Mouse (Mus musculus) liver, embryonic 14.5 days (tissue): ENCODE results near the gene Ddx18. TPM values are rescaled to one million over a fixed set of nuclear protein-coding genes. Genes with fewer than 3 reads are reported as not detected.

Experiments
- ATAC-seq: fragments of 200-750 bp; cut with Nextera tagmentation; 2 replicates; pipeline ENCODE4 v1.8.0; 2017; ENCODE audit warnings: moderate number of reproducible peaks, mild to moderate bottlenecking, moderate library complexity; ENCODE audit not compliant: insufficient read depth
- DNase-seq, 3 experiments: peaks; one replicate each; pipeline ENCODE4 v3.0.0-alpha.2; 2012 to 2013; ENCODE audit warnings: low read depth in 3 of 3, low spot score in 3 of 3
- H3K27ac ChIP-seq: fragments of 300-500 bp; sonication (generic); 2 replicates; pipeline ENCODE4 v1.5.1; 2014; ENCODE audit warnings: moderate library complexity, mild to moderate bottlenecking, control low read depth, inconsistent platforms
- H3K27me3 ChIP-seq: fragments of 300-500 bp; sonication (generic); 2 replicates; pipeline ENCODE4 v1.6.1; 2014; ENCODE audit warnings: mild to moderate bottlenecking, low read length, moderate library complexity; ENCODE audit not compliant: control insufficient read depth, insufficient read depth
- H3K36me3 ChIP-seq: fragments of 300-500 bp; sonication (generic); replicated peaks from 2 replicates; pipeline ENCODE4 v1.6.1; 2014; ENCODE audit warnings: low read depth; ENCODE audit not compliant: control insufficient read depth, insufficient read depth
- H3K4me1 ChIP-seq, 2 experiments: fragments of 200-500 bp in 1 of 2; fragments of 300-500 bp in 1 of 2; sonication (generic) in 1 of 2; replicated peaks; 2 replicates each; pipeline ENCODE4 v1.6.1; 2012 to 2014; ENCODE audit warnings: antibody characterized with exemption in 1 of 2, inconsistent platforms in 1 of 2, low read length in 1 of 2; ENCODE audit not compliant: control insufficient read depth in 2 of 2, insufficient read depth in 2 of 2
- H3K4me2 ChIP-seq: fragments of 300-500 bp; sonication (generic); 2 replicates; pipeline ENCODE4 v1.6.1; 2014; ENCODE audit warnings: low read depth, mild to moderate bottlenecking, control low read depth, moderate library complexity
- H3K4me3 ChIP-seq, 2 experiments: fragments of 200-500 bp in 1 of 2; fragments of 300-500 bp in 1 of 2; sonication (generic) in 1 of 2; 2 replicates each; pipeline ENCODE4 v1.5.1; 2012 to 2014; ENCODE audit warnings: low read depth in 2 of 2, low read length in 2 of 2, mild to moderate bottlenecking in 2 of 2, control low read depth in 1 of 2, inconsistent platforms in 1 of 2, moderate library complexity in 1 of 2; ENCODE audit not compliant: insufficient read depth in 1 of 2
- H3K9ac ChIP-seq: fragments of 300-500 bp; sonication (generic); replicated peaks from 2 replicates; pipeline ENCODE4 v1.6.1; 2014; ENCODE audit warnings: mild to moderate bottlenecking, control low read depth, moderate library complexity
- H3K9me3 ChIP-seq: fragments of 300-500 bp; sonication (generic); 2 replicates; pipeline ENCODE4 v1.6.1; 2016; ENCODE audit warnings: low read length, mixed read lengths; ENCODE audit not compliant: control insufficient read depth
- CTCF ChIP-seq: IDR thresholded peaks from 2 replicates; pipeline ENCODE4 v1.5.1; 2016; ENCODE audit warnings: antibody characterized with exemption, low read depth, control low read depth
- EP300 ChIP-seq: IDR thresholded peaks from 2 replicates; pipeline ENCODE4 v1.6.1; 2016; ENCODE audit warnings: antibody characterized with exemption, low read depth
- WGBS: fragments of 180-500 bp; shearing (Covaris S2); extraction: QIAGEN DNeasy Blood & Tissue Kit; methylation state at CpG from one replicate; pipeline ENCODE4 v1.1.7; 2014; ENCODE audit not compliant: insufficient replicate concordance; 5-methylcytosine and 5-hydroxymethylcytosine counted together
- polyA plus RNA-seq, 2 experiments: library from polyadenylated mRNA; depleted of rRNA in 1 of 2; stranded (reverse) in 1 of 2; unstranded in 1 of 2; fragments of >200 nt; fragmentation: Nextera tagmentation in 1 of 2; extraction: Ambion mirVana in 1 of 2; gene quantifications; 2 replicates each; pipeline versions ENCODE4 v1.2.1 to v1.2.3; 2012 to 2014

Ddx18 gene
- polyA plus RNA-seq, 2 experiments, result 38.8 to 51.1 TPM

DNA sequence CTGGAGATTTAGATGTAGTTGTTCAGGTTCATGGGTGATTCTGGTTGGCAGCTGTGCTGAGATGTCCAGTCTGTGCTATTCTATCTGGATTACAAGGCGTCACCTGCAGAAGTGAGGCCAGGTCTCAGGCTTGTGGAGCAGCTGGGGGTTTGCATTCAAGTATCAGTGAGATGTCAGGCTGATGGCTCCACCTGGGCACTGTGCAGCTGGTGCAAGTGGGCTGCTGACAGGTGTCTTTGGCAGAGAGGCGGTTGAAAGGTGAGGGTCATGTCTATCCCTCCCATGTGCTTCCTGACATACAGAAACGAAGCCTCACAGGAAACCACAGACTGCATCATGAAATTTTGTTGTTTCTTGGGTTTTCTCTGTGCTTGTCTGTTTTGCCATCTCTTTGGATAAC is 30.6 kb upstream of the Ddx18 start:
- H3K4me3 ChIP-seq, result no peak overlapping the region
- 29% methylated on average over 3 of the region's 3 CpGs for WGBS
- no peaks in the 10 kb centered on the region for H3K9me3 ChIP-seq
- no peak overlapping the region for H3K4me2 ChIP-seq
- H3K9ac ChIP-seq, result no peak overlapping the region
- DNase-seq, result no peak
- H3K27me3 ChIP-seq, result no peaks in the 10 kb centered on the region
- H3K4me1 ChIP-seq, result no peaks in the 10 kb centered on the region
- H3K27ac ChIP-seq, result no peak overlapping the region
- no peaks in the 10 kb centered on the region for H3K36me3 ChIP-seq
- no peak for TF ChIP-seq CTCF
- no peak for TF ChIP-seq EP300
- no peak for ATAC-seq

DNA sequence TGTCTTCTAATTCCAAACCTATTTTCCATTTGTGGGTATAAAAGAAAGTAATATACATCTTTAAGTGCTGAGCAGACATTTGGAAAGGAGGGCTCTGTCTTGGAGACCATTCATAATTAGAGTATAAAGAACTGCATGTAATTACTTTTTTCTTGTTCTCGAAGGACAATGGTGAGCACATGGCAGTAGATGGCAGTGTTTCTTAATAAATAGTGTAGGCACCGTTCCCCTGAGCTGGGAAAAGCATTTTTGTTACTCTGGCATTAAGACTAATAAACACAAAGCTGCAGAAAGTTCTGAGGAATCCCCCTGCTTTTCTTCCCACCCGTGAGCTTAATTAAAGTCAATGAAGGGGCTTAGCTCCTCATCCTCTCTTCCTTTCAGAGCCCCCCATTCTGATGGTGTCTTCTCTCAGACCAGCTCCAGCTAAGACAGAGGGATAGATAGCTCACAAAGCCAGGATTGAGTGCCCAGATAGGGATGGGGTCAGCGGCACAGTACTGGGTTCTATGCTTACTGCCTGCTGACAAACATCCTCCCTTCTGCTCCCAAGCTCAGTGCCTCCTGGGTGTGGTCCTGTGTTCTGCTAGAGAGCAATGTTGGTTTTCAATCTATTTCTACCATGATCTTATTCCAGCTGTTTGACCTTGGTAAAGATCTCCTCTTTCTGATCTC is 29.3 kb upstream of the Ddx18 start:
- Histone ChIP-seq H3K36me3 (no peaks in the 10 kb centered on the region), H3K9ac (no peak overlapping the region), H3K4me2 (no peak overlapping the region), H3K9me3 (no peaks in the 10 kb centered on the region), H3K4me1 (no peaks in the 10 kb centered on the region), H3K4me3 (no peak overlapping the region), H3K27ac (no peak overlapping the region), H3K27me3 (no peaks in the 10 kb centered on the region)
- WGBS, result 28% methylated on average over 4 of the region's 4 CpGs
- TF ChIP-seq EP300, result no peak
- TF ChIP-seq CTCF, result no peak
- ATAC-seq (no peak), DNase-seq (no peak)

DNA sequence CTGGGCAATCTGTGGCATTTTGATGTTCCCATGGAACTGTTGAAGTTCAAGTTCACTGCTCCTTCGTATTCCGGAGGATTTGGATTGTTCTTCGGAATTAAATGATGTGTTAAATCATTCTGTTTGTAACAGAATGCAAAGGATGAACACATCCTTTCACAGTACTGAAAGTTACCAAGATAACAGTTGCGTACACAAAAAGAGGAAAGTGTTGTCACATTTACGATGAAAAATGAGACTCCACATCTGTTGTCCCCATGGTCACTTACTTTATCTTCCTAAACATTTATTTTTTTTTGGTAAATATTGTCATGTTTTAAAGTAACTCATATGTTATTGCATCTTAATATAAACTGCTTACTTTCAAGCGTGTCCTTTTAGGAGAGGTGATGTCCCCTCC is 17.0 kb upstream of the Ddx18 start:
- H3K4me1 ChIP-seq, result no peaks in the 10 kb centered on the region
- DNase-seq (no peak), ATAC-seq (no peak)
- TF ChIP-seq CTCF (no peak), EP300 (no peak)
- 47% methylated on average over 6 of the region's 6 CpGs for WGBS
- no peak overlapping the region for H3K4me3 ChIP-seq
- H3K9ac ChIP-seq, result no peak overlapping the region
- no peaks in the 10 kb centered on the region for H3K27me3 ChIP-seq
- H3K9me3 ChIP-seq, result no peaks in the 10 kb centered on the region
- H3K27ac ChIP-seq, result no peak overlapping the region
- H3K4me2 ChIP-seq, result no peak overlapping the region
- no peaks in the 10 kb centered on the region for H3K36me3 ChIP-seq

DNA sequence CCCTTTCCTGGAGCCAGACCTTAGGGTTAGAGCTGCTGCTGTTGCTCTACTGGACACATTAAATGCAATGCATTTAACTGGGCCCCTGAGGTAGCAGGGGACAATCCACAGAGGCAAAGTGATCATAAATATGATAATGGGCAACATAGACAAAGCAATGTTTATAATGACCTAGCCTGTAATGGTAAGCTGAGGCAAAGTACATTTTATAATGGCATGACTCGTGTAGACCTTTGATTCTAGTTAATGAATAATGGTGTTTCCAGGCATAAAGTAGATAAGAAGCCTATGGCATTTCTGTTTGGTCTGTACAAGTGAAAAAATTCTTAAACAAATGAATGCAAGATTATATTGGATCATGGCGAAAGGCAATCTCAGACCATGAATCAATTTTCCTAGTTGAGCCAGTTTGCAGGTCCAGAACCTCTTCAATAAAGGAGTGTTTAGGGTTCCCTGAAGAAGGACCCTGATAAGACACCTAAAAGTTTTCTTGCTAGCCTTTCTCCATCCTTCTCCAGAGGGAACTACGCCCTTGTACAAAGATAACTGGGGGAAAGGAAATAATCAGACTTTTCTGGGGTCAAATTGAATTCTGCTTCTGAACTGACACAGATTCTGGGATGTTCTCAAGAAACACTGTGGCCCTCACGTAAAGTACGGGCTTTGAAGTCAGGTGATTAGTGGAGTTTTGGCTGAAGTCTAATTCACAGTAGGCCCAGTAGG is 13.5 kb upstream of the Ddx18 start:
- no peaks in the 10 kb centered on the region for H3K9me3 ChIP-seq
- TF ChIP-seq CTCF, result no peak
- TF ChIP-seq EP300, result no peak
- WGBS, result 58% methylated on average over 5 of the region's 5 CpGs
- no peak overlapping the region for H3K4me2 ChIP-seq
- H3K27me3 ChIP-seq, result no peaks in the 10 kb centered on the region
- H3K27ac ChIP-seq, result no peak overlapping the region
- ATAC-seq, result no peak
- H3K9ac ChIP-seq, result no peak overlapping the region
- H3K36me3 ChIP-seq, result no peaks in the 10 kb centered on the region
- DNase-seq, result no peak
- H3K4me1 ChIP-seq, result no peaks in the 10 kb centered on the region
- H3K4me3 ChIP-seq, result no peak overlapping the region

DNA sequence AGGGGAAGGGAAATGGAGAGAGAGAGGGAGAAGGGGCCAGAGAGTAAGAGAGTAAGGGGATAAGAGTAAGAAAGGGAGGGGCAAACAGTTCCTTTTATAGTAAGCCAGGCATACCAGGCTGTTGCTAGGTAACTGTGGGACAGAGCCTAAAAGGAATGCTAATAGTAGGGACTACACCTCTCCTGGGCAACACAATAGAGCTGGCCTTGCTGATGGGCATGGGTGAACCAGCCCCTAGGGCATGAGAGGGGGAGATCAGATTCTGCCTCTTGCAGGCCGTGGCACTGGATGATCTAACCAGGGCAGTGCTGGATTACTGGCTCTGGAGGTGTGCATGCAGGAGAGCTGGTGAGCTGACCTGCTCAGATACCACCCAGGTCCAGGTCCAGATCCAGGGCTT is 9.7 kb upstream of the Ddx18 start:
- no peaks in the 10 kb centered on the region for H3K27me3 ChIP-seq
- H3K4me2 ChIP-seq, result no peak overlapping the region
- WGBS, result 28% methylated on average over 1 of the region's 1 CpGs
- H3K36me3 ChIP-seq, result no peaks in the 10 kb centered on the region
- no peak for TF ChIP-seq CTCF
- TF ChIP-seq EP300, result no peak
- H3K4me1 ChIP-seq, result no peaks in the 10 kb centered on the region
- no peaks in the 10 kb centered on the region for H3K9me3 ChIP-seq
- H3K27ac ChIP-seq, result no peak overlapping the region
- DNase-seq, result no peak
- no peak overlapping the region for H3K9ac ChIP-seq
- no peak overlapping the region for H3K4me3 ChIP-seq
- no peak for ATAC-seq
